Mouse (Mus musculus): ENCODE results near the gene Vcp.

DNA sequence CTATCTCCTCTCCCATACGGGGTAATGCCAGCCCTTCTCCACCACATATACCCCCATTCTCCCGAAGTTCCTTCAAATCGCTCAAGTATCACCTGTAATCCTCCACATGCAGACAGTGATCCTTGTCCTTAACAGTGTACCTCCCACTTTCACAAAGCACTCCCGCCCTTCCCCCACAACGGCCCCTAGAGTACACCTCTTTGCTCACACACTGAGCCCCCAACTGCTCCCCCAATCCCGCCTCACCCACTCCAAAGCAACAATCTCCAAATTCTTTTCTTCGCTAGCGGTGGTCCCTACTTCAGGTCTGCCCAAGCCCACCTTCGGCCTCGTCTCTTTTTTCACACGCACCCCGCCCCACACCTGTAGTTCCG lies 45.0 kb upstream of the Vcp start:
- TF ChIP-seq EP300 (IDR thresholded peaks at IDR 0.05; ENCODE audit: insufficient read depth, low read depth, low read length): no peak
- TF ChIP-seq CTCF (IDR thresholded peaks at IDR 0.05; ENCODE audit: low read depth, low read length): no peak

All from ES-Bruce4 (cell line).